Mouse (Mus musculus) G1E (cell line): ENCODE measurements around the gene Tpp1.

Experiments
- CTCF ChIP-seq: IDR thresholded peaks from 2 replicates; pipeline ENCODE4 v1.5.1; 2012; ENCODE audit warnings: low read depth, low read length, inconsistent platforms, mixed read lengths
- GATA1 ChIP-seq: IDR thresholded peaks from 2 replicates; pipeline ENCODE4 v1.6.1; 2012; ENCODE audit warnings: borderline replicate concordance, low read length, inconsistent platforms, mixed read lengths
- TAL1 ChIP-seq: conservative IDR thresholded peaks from 2 replicates; pipeline ENCODE4 v1.6.1; 2012; ENCODE audit warnings: low read depth, low read length, inconsistent platforms, mixed read lengths

DNA sequence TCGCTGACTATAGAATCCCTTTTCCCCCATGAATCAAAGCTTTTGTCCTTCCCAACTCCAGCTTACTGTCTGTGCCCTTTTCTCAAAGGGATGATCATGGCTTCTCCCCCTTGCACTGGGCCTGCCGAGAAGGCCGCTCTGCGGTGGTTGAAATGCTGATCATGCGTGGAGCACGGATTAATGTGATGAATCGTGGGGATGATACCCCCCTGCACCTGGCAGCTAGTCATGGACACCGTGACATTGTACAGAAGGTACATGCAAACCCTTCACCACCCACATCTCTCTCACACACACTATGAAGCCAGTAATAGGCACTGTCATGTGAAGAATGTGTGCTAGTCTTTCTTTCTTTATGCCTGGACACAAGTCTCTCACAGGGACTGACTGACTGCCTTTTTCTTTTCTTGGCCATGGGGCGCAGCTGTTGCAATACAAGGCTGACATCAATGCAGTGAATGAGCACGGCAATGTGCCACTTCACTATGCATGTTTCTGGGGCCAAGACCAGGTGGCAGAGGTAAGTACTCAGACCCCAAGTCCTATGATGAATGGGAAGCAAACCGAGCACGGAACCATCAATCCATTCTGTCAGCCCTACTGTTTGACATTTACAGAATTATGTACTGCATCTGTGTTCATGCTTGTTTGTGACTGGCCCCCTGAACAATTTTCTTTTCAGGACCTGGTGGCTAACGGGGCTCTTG lies 11.8 kb downstream of the Tpp1 start:
- TF ChIP-seq CTCF (no peak), TAL1 (no peak), GATA1 (no peak)
